Mouse (Mus musculus) hindbrain, embryonic 16.5 days (tissue): ENCODE data around the gene Ttll11. TPM values are rescaled to one million over a fixed set of nuclear protein-coding genes. Genes with fewer than 3 reads are reported as not detected.
A peak's percentile ranks its signal among the peaks of the same experiment; 100 is the strongest.

Source experiments
- ATAC-seq: fragments of 200-750 bp; cut with Nextera tagmentation; 2 replicates; pipeline ENCODE4 v1.8.0; 2017; ENCODE audit warnings: moderate TSS enrichment, moderate library complexity
- H3K27ac ChIP-seq: fragments of 300-500 bp; sonication (generic); 2 replicates; pipeline ENCODE4 v1.5.1; 2014; ENCODE audit warnings: low read depth, mild to moderate bottlenecking, control low read depth, low read length, moderate library complexity
- H3K27me3 ChIP-seq: fragments of 300-500 bp; sonication (generic); replicated peaks from 2 replicates; pipeline ENCODE4 v1.6.1; 2014; ENCODE audit warnings: low read length; ENCODE audit not compliant: control insufficient read depth, insufficient read depth
- H3K36me3 ChIP-seq: fragments of 300-500 bp; sonication (generic); 2 replicates; pipeline ENCODE4 v1.6.1; 2014; ENCODE audit warnings: mild to moderate bottlenecking, low read length, moderate library complexity, mixed read lengths; ENCODE audit not compliant: control insufficient read depth, insufficient read depth
- H3K4me1 ChIP-seq: fragments of 300-500 bp; sonication (generic); 2 replicates; pipeline ENCODE4 v1.6.1; 2014; ENCODE audit warnings: low read depth, low read length; ENCODE audit not compliant: control insufficient read depth, insufficient read depth
- H3K4me2 ChIP-seq: fragments of 300-500 bp; sonication (generic); 2 replicates; pipeline ENCODE4 v1.6.1; 2014; ENCODE audit warnings: mild to moderate bottlenecking, low read length, control low read depth, moderate library complexity
- H3K4me3 ChIP-seq: fragments of 300-500 bp; sonication (generic); 2 replicates; pipeline ENCODE4 v1.5.1; 2014; ENCODE audit warnings: mild to moderate bottlenecking, low read length, control low read depth, moderate library complexity
- H3K9ac ChIP-seq: fragments of 300-500 bp; sonication (generic); 2 replicates; pipeline ENCODE4 v1.6.1; 2014; ENCODE audit warnings: low read depth, mild to moderate bottlenecking, control low read depth, low read length, moderate library complexity
- H3K9me3 ChIP-seq: fragments of 300-500 bp; sonication (generic); 2 replicates; pipeline ENCODE4 v1.6.1; 2014; ENCODE audit warnings: mild to moderate bottlenecking, low read length, moderate library complexity; ENCODE audit not compliant: control insufficient read depth
- WGBS: fragments of 180-500 bp; shearing (Covaris S2); extraction: QIAGEN DNeasy Blood & Tissue Kit; methylation state at CpG from one replicate; pipeline ENCODE4 v1.1.7; 2014; 5-methylcytosine and 5-hydroxymethylcytosine counted together
- polyA plus RNA-seq: library from polyadenylated mRNA; unstranded; fragments of >200 nt; fragmentation: Nextera tagmentation; extraction: Ambion mirVana; gene quantifications from 2 replicates; pipeline ENCODE4 v1.2.1, GENCODE M21; 2015

Gene Ttll11
- polyA plus RNA-seq, 1 experiment from 2014 or later: 2.6 TPM

DNA sequence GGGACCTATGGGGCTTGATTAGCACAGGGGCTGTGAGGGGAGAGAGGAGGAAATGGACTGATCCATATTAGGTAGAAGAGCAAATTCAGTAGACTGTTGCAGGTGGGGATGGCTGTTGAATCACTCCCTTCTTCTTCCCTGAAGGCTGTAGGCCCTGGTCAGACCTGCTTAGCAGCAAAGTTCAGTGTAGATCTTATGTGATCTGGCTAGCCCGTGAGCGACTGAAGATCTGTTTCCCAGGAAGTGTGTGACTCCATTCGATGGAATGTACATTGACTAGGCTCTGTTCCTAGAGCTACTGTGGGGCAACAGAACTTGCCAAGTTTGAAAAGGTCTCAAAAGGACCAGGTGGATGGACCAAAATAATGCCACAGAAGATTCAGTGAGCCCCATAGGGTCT is 276.5 kb downstream of the Ttll11 start:
- Histone ChIP-seq H3K4me1 (peaks cover 15% of the 10 kb centered on the region), H3K4me3 (no peak overlapping the region), H3K9me3 (no peaks in the 10 kb centered on the region), H3K27me3 (no peaks in the 10 kb centered on the region), H3K9ac (no peak overlapping the region), H3K4me2 (no peak overlapping the region), H3K36me3 (no peaks in the 10 kb centered on the region), H3K27ac (no peak overlapping the region; the same call in 1 of the 2 replicates)
- WGBS: 73% methylated on average over 3 of the region's 3 CpGs
- no peak for ATAC-seq

DNA sequence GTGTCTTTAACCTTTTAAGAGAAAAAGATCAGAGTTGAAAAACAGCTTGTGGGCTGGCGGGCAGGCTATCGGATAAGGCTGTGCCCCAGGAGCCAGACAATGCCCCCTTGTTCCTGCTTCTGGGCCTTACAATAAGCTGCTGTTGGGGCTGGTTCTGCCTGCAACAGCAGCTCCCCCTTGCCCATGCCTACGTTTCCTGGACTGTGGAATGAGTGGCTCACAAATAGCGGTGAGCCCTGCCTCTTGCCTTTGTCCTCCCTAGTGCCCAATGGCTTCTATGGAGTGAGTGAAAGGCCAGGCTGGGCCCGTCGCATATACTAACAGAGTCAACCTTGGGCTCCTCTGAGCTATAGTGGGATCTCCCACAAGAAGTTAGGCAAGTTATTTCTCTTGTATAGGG is 277.1 kb downstream of the Ttll11 start:
- Histone ChIP-seq H3K27me3 (no peaks in the 10 kb centered on the region), H3K9me3 (no peaks in the 10 kb centered on the region), H3K4me2 (no peak overlapping the region), H3K4me3 (no peak overlapping the region), H3K36me3 (no peaks in the 10 kb centered on the region), H3K4me1 (peaks cover 15% of the 10 kb centered on the region), H3K9ac (no peak overlapping the region), H3K27ac (peak overlapping the region; percentile 41; the same call in 1 of the 2 replicates)
- 39% methylated on average over 6 of the region's 6 CpGs for WGBS
- 0 out of 2 replicates have a peak, but pooled peaks have one; percentile 14 for ATAC-seq

DNA sequence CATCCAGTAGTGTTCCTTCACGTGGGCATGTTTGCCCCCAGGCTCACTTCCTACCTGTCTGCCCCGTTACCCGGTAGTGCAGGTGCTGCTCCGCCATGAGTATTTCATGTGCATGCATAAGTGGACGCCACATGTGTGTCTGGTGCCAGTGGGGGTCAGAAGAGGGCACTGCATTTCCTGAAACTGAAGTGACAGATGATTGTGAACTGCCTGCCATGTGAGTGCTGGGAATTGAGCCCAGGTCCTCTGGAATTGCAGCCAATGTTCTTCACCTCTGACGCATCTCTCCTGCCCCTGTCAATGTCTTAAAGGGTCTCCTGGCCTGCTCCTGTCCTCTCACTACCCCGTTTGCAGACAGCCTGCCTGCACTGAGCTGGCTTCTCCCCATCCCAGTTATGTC is 277.7 kb downstream of the Ttll11 start:
- H3K27me3 ChIP-seq: no peaks in the 10 kb centered on the region
- no peak overlapping the region for H3K4me2 ChIP-seq
- H3K36me3 ChIP-seq: no peaks in the 10 kb centered on the region
- H3K9ac ChIP-seq: no peak overlapping the region
- 77% methylated on average over 7 of the region's 7 CpGs for WGBS
- no peak for ATAC-seq
- H3K4me3 ChIP-seq: no peak overlapping the region
- H3K4me1 ChIP-seq: peaks cover 17% of the 10 kb centered on the region
- no peak overlapping the region for H3K27ac ChIP-seq
- no peaks in the 10 kb centered on the region for H3K9me3 ChIP-seq

Other genes with a start within 250 kb of the Ttll11 start
- gene Ndufa8, start 69.5 kb upstream of the Ttll11 start, polyA plus RNA-seq: 346 and 375 TPM in 2 replicates
- 4.1 and 4.6 TPM in 2 replicates for gene Morn5, start 69.5 kb upstream of the Ttll11 start, polyA plus RNA-seq
- 0.48 and 3.4 TPM in 2 replicates for gene Lhx6, start 125.5 kb upstream of the Ttll11 start, polyA plus RNA-seq
- gene Mrrf, start 156.5 kb upstream of the Ttll11 start, polyA plus RNA-seq: 26.6 and 26.7 TPM in 2 replicates
- gene Rbm18, start 156.9 kb upstream of the Ttll11 start, polyA plus RNA-seq: 114 and 117 TPM in 2 replicates